Mouse (Mus musculus): ENCODE measurements around the gene Cacnb4.

- TF ChIP-seq CTCF (IDR thresholded peaks at IDR 0.05) (no peak), POLR2A (IDR thresholded peaks at IDR 0.05; ENCODE audit: insufficient read depth, low read depth, low read length) (no peak), EP300 (IDR thresholded peaks at IDR 0.05; ENCODE audit: insufficient read depth, low read depth, low read length) (no peak)
These were observed 37.1 kb downstream of the Cacnb4 start for GRCm38 (mm10) chr2:52639530-52639875.

Data from heart, adult 2 months (tissue).